Mouse (Mus musculus): ENCODE data around the gene Kl. TPM values are rescaled to one million over a fixed set of nuclear protein-coding genes. Genes with fewer than 3 reads are reported as not detected.

The Kl gene
- total RNA-seq (2023), result not detected

DNA sequence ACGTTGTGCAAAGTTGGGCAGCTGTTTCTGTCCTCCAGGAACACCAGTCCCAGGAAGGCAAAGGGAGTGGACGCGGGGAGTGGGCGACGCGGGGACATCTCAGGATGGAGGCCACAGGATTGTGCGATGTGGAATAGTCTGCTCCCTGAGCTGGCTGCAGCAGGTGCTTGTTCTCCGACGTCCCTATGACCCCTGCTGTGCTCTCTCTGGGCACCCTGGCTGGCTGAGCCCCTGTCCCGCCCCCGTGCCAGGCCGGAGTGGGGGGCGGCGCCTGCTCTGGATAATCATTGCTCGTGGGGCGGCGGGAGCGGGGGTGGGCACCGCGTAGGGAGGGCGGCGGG, at the start of gene Kl:
Gene Kl, plus strand, starts transcription at position 280 of the 341 bp plus-strand sequence.

Measured in CD4-positive naive resting alpha-beta T cell, adult 57 days (primary cell).